Mouse (Mus musculus) neural tube, embryonic 14.5 days (tissue): Measurements from ENCODE around the gene Ddx19a. TPM values are rescaled to one million over a fixed set of nuclear protein-coding genes. Genes with fewer than 3 reads are reported as not detected.
"Not testable (repeated sequence)": the region's sequence is repeated elsewhere in the genome, so short reads cannot be mapped to it uniquely, and the experiment has no call there.

Source experiments
- ATAC-seq: fragments of 200-750 bp; cut with Nextera tagmentation; 2 replicates; pipeline ENCODE4 v1.8.0; 2017; ENCODE audit warnings: low read depth, mild to moderate bottlenecking, moderate TSS enrichment, moderate library complexity
- H3K27ac ChIP-seq: fragments of 300-500 bp; sonication (generic); 2 replicates; pipeline ENCODE4 v1.5.1; 2014; ENCODE audit warnings: low read depth, mild to moderate bottlenecking, control low read depth, low read length, moderate library complexity, mixed read lengths
- H3K27me3 ChIP-seq: fragments of 300-500 bp; sonication (generic); 2 replicates; pipeline ENCODE4 v1.6.1; 2014; ENCODE audit warnings: low read length; ENCODE audit not compliant: control insufficient read depth, insufficient read depth
- H3K36me3 ChIP-seq: fragments of 300-500 bp; sonication (generic); 2 replicates; pipeline ENCODE4 v1.6.1; 2014; ENCODE audit warnings: low read length, mixed read lengths; ENCODE audit not compliant: control insufficient read depth, insufficient read depth
- H3K4me1 ChIP-seq: fragments of 300-500 bp; sonication (generic); 2 replicates; pipeline ENCODE4 v1.6.1; 2014; ENCODE audit warnings: low read length; ENCODE audit not compliant: control insufficient read depth, insufficient read depth
- H3K4me2 ChIP-seq: fragments of 300-500 bp; sonication (generic); 2 replicates; pipeline ENCODE4 v1.6.1; 2014; ENCODE audit warnings: mild to moderate bottlenecking, low read depth, low read length, control low read depth
- H3K4me3 ChIP-seq: fragments of 300-500 bp; sonication (generic); 2 replicates; pipeline ENCODE4 v1.5.1; 2014; ENCODE audit warnings: low read depth, low read length, control low read depth, mixed read lengths
- H3K9ac ChIP-seq: fragments of 300-500 bp; sonication (generic); replicated peaks from 2 replicates; pipeline ENCODE4 v1.6.1; 2014; ENCODE audit warnings: low read depth, mild to moderate bottlenecking, control low read depth, low read length, mixed read lengths
- H3K9me3 ChIP-seq: fragments of 300-500 bp; sonication (generic); 2 replicates; pipeline ENCODE4 v1.6.1; 2016; ENCODE audit warnings: low read length; ENCODE audit not compliant: control insufficient read depth
- WGBS: fragments of 180-500 bp; shearing (Covaris S2); extraction: QIAGEN DNeasy Blood & Tissue Kit; methylation state at CpG from one replicate; pipeline ENCODE4 v1.1.7; 2014; 5-methylcytosine and 5-hydroxymethylcytosine counted together
- polyA plus RNA-seq: library from polyadenylated mRNA; unstranded; fragments of >200 nt; fragmentation: Nextera tagmentation; extraction: Ambion mirVana; gene quantifications from 2 replicates; pipeline ENCODE4 v1.2.1, GENCODE M21; 2014

The Ddx19a gene
- polyA plus RNA-seq, 1 experiment from 2014 or later = 14.8 TPM

GRCm38 (mm10) chr8:111030045-111030444, 32.4 kb upstream of the Ddx19a start:
- no peaks in the 10 kb centered on the region for H3K36me3 ChIP-seq
- no peak overlapping the region for H3K9ac ChIP-seq
- H3K4me1 ChIP-seq = peaks cover 17% of the 10 kb centered on the region
- H3K4me3 ChIP-seq = no peak overlapping the region
- H3K9me3 ChIP-seq = no peaks in the 10 kb centered on the region
- ATAC-seq = no peak
- H3K27ac ChIP-seq = no peak overlapping the region
- no peak overlapping the region for H3K4me2 ChIP-seq
- H3K27me3 ChIP-seq = no peaks in the 10 kb centered on the region
- 79% methylated on average over 6 of the region's 6 CpGs for WGBS

DNA sequence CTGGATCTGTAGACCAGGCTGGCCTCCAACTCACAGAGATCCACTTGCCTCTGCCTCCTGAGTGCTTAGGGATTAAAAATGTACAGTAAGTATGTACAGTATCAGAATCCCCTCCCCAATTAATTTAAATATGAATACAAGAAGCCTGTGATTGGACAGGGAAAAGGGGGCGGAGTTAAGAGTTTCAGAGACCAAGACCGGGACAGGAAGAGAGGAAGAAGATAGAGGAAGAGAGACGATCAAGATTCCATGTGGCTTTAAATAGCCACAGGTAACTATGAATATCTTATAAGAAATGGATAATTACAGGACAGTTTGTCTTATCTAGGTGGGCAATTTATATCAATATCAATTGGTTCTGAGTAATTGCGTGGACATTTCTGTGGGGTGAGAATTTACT, 32.0 kb upstream of the Ddx19a start:
- no peaks in the 10 kb centered on the region for H3K36me3 ChIP-seq
- H3K9me3 ChIP-seq = no peaks in the 10 kb centered on the region
- no peak overlapping the region for H3K4me3 ChIP-seq
- 56% methylated on average over 4 of the region's 4 CpGs for WGBS
- H3K9ac ChIP-seq = no peak overlapping the region
- H3K4me2 ChIP-seq = no peak overlapping the region
- ATAC-seq = no peak
- no peaks in the 10 kb centered on the region for H3K27me3 ChIP-seq
- H3K27ac ChIP-seq = no peak overlapping the region
- H3K4me1 ChIP-seq = peaks cover 12% of the 10 kb centered on the region

DNA sequence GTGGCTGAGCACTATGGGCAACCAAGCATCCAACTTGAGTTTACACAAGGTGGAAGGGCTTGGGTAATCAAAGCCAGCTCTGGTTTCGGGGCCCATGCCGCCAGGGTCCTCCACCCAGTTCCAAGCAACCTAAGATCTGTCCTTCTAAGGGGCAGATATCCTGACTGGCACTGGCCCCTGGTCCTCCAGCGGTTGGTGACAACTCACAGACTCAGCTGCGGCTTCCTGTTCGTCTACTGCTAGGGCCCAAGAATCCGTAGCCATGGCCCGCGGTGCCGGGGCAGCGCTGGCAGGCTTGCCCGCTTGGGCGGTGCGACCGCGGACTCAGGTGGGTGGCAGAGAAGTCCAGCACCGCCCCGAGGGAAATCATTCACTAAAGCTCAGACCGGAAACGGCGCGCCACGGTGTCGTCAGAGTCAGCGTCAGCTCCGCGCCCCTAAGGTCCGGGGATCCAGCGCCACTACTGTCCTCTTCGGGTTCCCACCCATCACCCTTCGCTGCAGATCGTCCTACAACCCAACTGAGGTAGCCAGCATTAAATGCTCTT, 29.9 kb upstream of the Ddx19a start:
- H3K4me3 ChIP-seq = peak overlapping the region; percentile 86
- peak overlapping the region; percentile 76 for H3K27ac ChIP-seq
- H3K36me3 ChIP-seq = no peaks in the 10 kb centered on the region
- H3K4me1 ChIP-seq = 0 out of 2 replicates have a peak, but pooled peaks cover 9% of the 10 kb centered on the region
- under 1% methylated on average over 31 of the region's 31 CpGs for WGBS
- no peaks in the 10 kb centered on the region for H3K9me3 ChIP-seq
- H3K9ac ChIP-seq = peak overlapping the region; percentile 82
- ATAC-seq = peak; percentile 95
- H3K4me2 ChIP-seq = peak overlapping the region; percentile 84
- no peaks in the 10 kb centered on the region for H3K27me3 ChIP-seq

- H3K27ac ChIP-seq, H3K9ac ChIP-seq, H3K27me3 ChIP-seq, H3K4me2 ChIP-seq, H3K4me1 ChIP-seq, H3K4me3 ChIP-seq, H3K36me3 ChIP-seq, ATAC-seq, H3K9me3 ChIP-seq: not testable (repeated sequence)
- WGBS = 89% methylated on average over 1 of the region's 2 CpGs
Measured at GRCm38 (mm10) chr8:111026609-111027008, 29.0 kb upstream of the Ddx19a start.

GRCm38 (mm10) chr8:111010230-111010991, 12.8 kb upstream of the Ddx19a start:
- not testable (repeated sequence) for ATAC-seq, H3K4me1 ChIP-seq
- peaks cover 49% of the 10 kb centered on the region for H3K36me3 ChIP-seq

GRCm38 (mm10) chr8:110996641-110997430, 764 bp downstream of the Ddx19a start:
- Histone ChIP-seq H3K4me1 (peaks cover 5% of the 10 kb centered on the region; the same call in 1 of the 2 replicates), H3K4me2 (peak overlapping the region; percentile 94), H3K9ac (peak overlapping the region; percentile 75), H3K36me3 (peaks cover 9% of the 10 kb centered on the region; the same call in 1 of the 2 replicates), H3K27me3 (no peaks in the 10 kb centered on the region), H3K9me3 (no peaks in the 10 kb centered on the region), H3K27ac (0 out of 2 replicates have a peak overlapping the region, but pooled peaks have one; percentile 75), H3K4me3 (peak overlapping the region; percentile 89)
- WGBS = 37% methylated on average over 16 of the region's 16 CpGs
- no peak for ATAC-seq

More at GRCm38 (mm10) chr8:111010230-111010991, 12.8 kb upstream of the Ddx19a start:
- 94% methylated on average over 6 of the region's 10 CpGs for WGBS
- H3K4me2 ChIP-seq, H3K27ac ChIP-seq, H3K9ac ChIP-seq, H3K4me3 ChIP-seq, H3K9me3 ChIP-seq, H3K27me3 ChIP-seq: not testable (repeated sequence)

GRCm38 (mm10) chr8:110990017-110990416, 7.6 kb downstream of the Ddx19a start:
- Histone ChIP-seq H3K4me2 (no peak overlapping the region), H3K4me3 (no peak overlapping the region), H3K36me3 (peaks cover 58% of the 10 kb centered on the region), H3K27ac (no peak overlapping the region), H3K4me1 (no peaks in the 10 kb centered on the region), H3K27me3 (no peaks in the 10 kb centered on the region), H3K9ac (no peak overlapping the region), H3K9me3 (no peaks in the 10 kb centered on the region)
- WGBS = 90% methylated on average over 9 of the region's 9 CpGs
- ATAC-seq = no peak

DNA sequence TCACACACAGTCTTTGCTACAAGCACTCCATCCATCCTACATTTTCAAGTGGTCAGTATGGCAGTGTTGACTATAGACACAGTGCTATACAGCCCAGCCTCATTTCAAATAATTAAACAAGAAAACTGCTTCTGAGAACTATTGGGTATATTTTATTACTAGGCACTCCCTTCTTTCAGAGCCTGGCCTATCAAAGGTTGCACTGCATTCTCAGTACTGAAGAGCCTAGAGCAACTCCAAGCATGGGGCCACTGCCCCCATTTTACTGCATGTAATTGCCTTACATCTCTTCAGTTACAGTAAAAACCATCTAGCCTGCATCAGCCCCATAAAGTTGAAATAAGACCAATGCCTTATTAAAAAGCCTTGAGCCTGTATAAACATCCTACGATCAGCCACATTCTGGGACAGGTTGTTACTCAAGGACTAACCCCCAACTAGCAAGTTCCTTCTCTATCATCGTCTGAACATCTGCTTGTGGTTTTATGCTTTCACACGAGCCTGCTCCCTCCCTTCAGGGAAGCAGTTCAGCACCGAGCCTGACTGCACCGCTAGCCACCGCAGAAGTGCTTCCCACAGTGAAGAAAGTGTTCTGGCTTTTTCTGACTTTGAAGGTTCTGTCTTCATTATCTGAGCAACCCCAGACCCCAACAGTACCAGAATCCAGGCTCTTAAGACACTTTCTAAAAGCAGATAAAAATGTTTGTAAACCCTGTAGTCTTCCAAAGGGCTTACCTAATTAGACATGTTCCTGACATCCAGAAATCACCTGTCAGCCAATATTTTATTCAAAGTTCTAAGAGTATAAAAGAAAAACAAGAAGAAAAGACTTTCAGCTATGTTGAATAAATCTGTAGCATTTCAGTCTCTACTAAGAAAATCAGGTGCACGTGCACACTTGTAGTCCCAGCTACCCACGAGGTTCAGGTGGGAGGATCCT, 9.5 kb downstream of the Ddx19a start:
- no peaks in the 10 kb centered on the region for H3K27me3 ChIP-seq
- no peak overlapping the region for H3K9ac ChIP-seq
- no peak overlapping the region for H3K4me3 ChIP-seq
- H3K9me3 ChIP-seq = no peaks in the 10 kb centered on the region
- H3K36me3 ChIP-seq = peaks cover 71% of the 10 kb centered on the region
- no peak overlapping the region for H3K4me2 ChIP-seq
- no peaks in the 10 kb centered on the region for H3K4me1 ChIP-seq
- no peak overlapping the region for H3K27ac ChIP-seq
- 84% methylated on average over 8 of the region's 8 CpGs for WGBS
- no peak for ATAC-seq
